Mouse (Mus musculus) midbrain, postnatal 0 days (tissue): ENCODE results near the gene Plekhm2. TPM values are rescaled to one million over a fixed set of nuclear protein-coding genes. Genes with fewer than 3 reads are reported as not detected.
A peak's percentile ranks its signal among the peaks of the same experiment; 100 is the strongest.

Source experiments
- ATAC-seq: fragments of 200-750 bp; cut with Nextera tagmentation; 2 replicates; pipeline ENCODE4 v1.8.0; 2017; ENCODE audit warnings: moderate number of reproducible peaks, mild to moderate bottlenecking, moderate TSS enrichment, moderate library complexity; ENCODE audit not compliant: low FRiP score
- DNase-seq: peaks from one replicate; pipeline ENCODE4 v3.0.0-alpha.2; 2015; ENCODE audit warnings: low spot score
- H3K27ac ChIP-seq: fragments of 300-500 bp; sonication (generic); 2 replicates; pipeline ENCODE4 v1.5.1; 2014; ENCODE audit warnings: low read depth, mild to moderate bottlenecking, low read length, mixed read lengths
- H3K27me3 ChIP-seq: fragments of 300-500 bp; sonication (generic); 2 replicates; pipeline ENCODE4 v1.6.1; 2014; ENCODE audit warnings: low read length, control low read depth, mixed read lengths; ENCODE audit not compliant: insufficient read depth
- H3K36me3 ChIP-seq: fragments of 300-500 bp; sonication (generic); 2 replicates; pipeline ENCODE4 v1.6.1; 2014; ENCODE audit warnings: low read length, control low read depth, mixed read lengths; ENCODE audit not compliant: insufficient read depth
- H3K4me1 ChIP-seq: fragments of 300-500 bp; sonication (generic); 2 replicates; pipeline ENCODE4 v1.6.1; 2014; ENCODE audit warnings: mild to moderate bottlenecking, control low read depth, antibody characterized with exemption, low read length, mixed read lengths; ENCODE audit not compliant: insufficient read depth
- H3K4me2 ChIP-seq: fragments of 300-500 bp; sonication (generic); 2 replicates; pipeline ENCODE4 v1.6.1; 2014; ENCODE audit warnings: low read depth, mild to moderate bottlenecking, low read length, mixed read lengths; ENCODE audit not compliant: poor library complexity, severe bottlenecking
- H3K4me3 ChIP-seq: fragments of 300-500 bp; sonication (generic); 2 replicates; pipeline ENCODE4 v1.5.1; 2014; ENCODE audit warnings: low read depth, mild to moderate bottlenecking, low read length, moderate library complexity
- H3K9ac ChIP-seq: fragments of 300-500 bp; sonication (generic); replicated peaks from 2 replicates; pipeline ENCODE4 v1.6.1; 2014; ENCODE audit warnings: mild to moderate bottlenecking, low read length, moderate library complexity, mixed read lengths; ENCODE audit not compliant: poor library complexity, severe bottlenecking
- H3K9me3 ChIP-seq: fragments of 300-500 bp; sonication (generic); 2 replicates; pipeline ENCODE4 v1.6.1; 2016; ENCODE audit warnings: low read length, control low read depth
- CTCF ChIP-seq: IDR thresholded peaks from 2 replicates; pipeline ENCODE4 v1.5.1; 2016; ENCODE audit warnings: antibody characterized with exemption, mild to moderate bottlenecking
- WGBS: fragments of 180-500 bp; shearing (Covaris S2); extraction: QIAGEN DNeasy Blood & Tissue Kit; methylation state at CpG from one replicate; pipeline ENCODE4 v1.1.7; 2014; 5-methylcytosine and 5-hydroxymethylcytosine counted together
- polyA plus RNA-seq: library from polyadenylated mRNA; unstranded; fragments of >200 nt; fragmentation: Nextera tagmentation; extraction: Ambion mirVana; gene quantifications from 2 replicates; pipeline ENCODE4 v1.2.1, GENCODE M21; 2015
- total RNA-seq: library from RNA; depleted of rRNA; stranded (reverse); fragments of >200 nt; gene quantifications from 2 replicates; pipeline ENCODE4 v1.2.3, GENCODE M21; 2014

Gene Plekhm2
- total and polyA plus RNA-seq, 2 experiments from 2014 or later: 6.9 to 40.0 TPM

DNA sequence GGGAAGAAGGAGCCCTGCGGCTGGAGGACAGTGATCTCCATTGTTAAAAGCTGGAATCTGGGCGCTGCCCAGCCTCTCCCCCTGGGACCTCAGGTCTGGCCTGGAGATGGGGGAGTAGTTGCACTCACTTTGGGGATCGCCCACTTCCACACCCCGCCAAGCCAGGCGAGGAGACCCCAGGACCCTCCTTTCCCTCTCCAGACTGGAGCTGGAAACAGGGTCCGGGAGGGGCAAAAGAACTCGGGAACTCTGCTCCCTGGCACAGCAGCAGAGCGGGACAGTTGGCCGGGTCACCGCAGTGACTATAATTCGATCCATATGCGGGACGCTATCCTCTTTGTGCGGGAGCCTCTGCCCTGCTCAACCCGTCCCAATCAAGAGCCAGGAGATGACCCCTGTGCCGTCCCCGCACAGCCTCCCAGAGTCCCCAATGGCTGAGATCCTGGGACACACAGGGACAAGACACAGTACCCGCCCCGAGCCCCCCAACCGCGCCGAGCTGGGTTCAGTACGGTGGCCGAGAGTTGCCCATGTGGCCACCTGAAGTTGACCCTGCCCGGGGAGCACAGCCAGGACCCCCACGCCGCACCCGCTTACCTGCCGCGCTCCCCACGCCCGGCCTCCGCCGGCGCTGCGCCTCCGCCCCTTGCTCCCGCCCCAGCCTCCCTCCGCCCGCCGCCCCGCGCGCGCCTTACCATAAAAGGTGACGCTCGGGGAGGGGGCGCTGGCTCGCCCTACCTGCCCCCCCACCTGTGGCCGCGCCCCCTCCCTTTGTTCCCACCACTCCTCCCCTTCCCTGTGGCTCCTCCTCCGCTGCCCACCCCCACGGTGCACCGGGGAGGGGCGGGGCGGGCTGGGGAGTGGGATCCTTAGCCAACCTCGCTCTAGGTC lies 65.2 kb downstream of the Plekhm2 start:
- no peaks in the 10 kb centered on the region for H3K27me3 ChIP-seq
- no peaks in the 10 kb centered on the region for H3K9me3 ChIP-seq
- peaks cover 13% of the 10 kb centered on the region; the same call in 1 of the 2 replicates for H3K4me1 ChIP-seq
- peak; percentile 59 for ATAC-seq
- no peak for DNase-seq
- TF ChIP-seq CTCF: no peak
- H3K27ac ChIP-seq: no peak overlapping the region
- peak overlapping the region; percentile 97 for H3K4me2 ChIP-seq
- H3K9ac ChIP-seq: peak overlapping the region; percentile 70
- H3K36me3 ChIP-seq: no peaks in the 10 kb centered on the region
- H3K4me3 ChIP-seq: peak overlapping the region; percentile 61
- WGBS: 0% methylated on average over 35 of the region's 57 CpGs

DNA sequence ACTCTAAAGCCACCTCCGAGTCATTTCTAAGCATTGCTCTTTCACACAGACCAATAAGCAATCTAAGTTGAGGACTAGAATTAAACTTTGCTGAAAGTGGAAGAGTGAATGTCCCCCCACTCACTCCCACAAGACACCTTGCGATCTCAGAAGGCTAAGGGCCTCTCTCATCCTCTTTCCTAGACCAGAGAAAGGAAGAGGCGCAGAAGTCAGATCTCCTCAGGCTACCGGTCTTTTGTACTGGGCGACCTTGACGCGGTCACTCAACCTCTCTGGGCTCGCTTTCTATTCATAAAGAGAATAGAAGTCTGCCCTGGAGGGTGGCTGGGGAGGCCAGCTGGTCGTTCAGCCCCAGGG lies 65.8 kb downstream of the Plekhm2 start:
- Histone ChIP-seq H3K27me3 (no peaks in the 10 kb centered on the region), H3K4me1 (peaks cover 13% of the 10 kb centered on the region; the same call in 1 of the 2 replicates), H3K36me3 (no peaks in the 10 kb centered on the region), H3K27ac (no peak overlapping the region), H3K4me2 (peak overlapping the region; percentile 97), H3K4me3 (peak overlapping the region; percentile 61), H3K9ac (peak overlapping the region; percentile 70), H3K9me3 (no peaks in the 10 kb centered on the region)
- WGBS: 4% methylated on average over 9 of the region's 9 CpGs
- ATAC-seq: no peak
- no peak for DNase-seq
- TF ChIP-seq CTCF: no peak

DNA sequence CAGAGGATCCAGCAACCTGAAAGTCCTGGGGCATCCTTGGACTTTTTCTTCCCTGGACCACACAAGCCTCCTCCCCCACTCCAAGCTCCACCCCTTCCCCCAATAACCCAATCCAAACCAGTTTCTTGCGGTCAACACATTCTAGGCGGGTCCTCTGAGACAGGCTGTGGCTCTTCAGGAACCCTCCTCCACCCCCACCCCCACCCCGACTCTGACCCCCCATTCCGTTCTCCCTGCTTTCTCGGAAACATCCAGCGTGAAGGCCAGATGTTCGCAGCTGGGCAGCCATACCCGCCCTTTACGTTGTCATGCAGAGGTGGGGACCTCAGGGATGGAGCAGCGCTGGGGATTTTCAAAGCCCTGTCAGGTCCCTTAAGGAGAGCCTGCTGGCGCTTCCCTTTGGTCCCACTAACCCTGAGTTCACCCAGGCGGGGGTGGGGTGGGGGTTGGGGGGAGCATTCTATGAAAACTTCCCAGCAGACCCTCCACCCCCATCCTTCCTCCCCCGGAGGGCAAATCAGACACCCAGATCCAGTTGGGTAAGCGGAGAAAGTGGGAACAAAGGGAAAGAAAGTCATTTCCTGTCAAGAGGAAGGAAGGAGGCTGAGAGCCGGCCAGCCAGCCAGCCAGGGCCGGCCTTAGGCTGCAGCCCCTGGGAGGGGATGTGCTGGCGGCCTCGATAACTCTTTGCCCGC lies 66.4 kb downstream of the Plekhm2 start:
- Histone ChIP-seq H3K9ac (peak overlapping the region; percentile 70; the same call in 1 of the 2 replicates), H3K27me3 (no peaks in the 10 kb centered on the region), H3K4me3 (peak overlapping the region; percentile 61), H3K27ac (no peak overlapping the region), H3K4me2 (peak overlapping the region; percentile 97), H3K9me3 (no peaks in the 10 kb centered on the region), H3K4me1 (peaks cover 13% of the 10 kb centered on the region; the same call in 1 of the 2 replicates), H3K36me3 (no peaks in the 10 kb centered on the region)
- no peak for ATAC-seq
- 2% methylated on average over 19 of the region's 19 CpGs for WGBS
- no peak for DNase-seq
- no peak for TF ChIP-seq CTCF

DNA sequence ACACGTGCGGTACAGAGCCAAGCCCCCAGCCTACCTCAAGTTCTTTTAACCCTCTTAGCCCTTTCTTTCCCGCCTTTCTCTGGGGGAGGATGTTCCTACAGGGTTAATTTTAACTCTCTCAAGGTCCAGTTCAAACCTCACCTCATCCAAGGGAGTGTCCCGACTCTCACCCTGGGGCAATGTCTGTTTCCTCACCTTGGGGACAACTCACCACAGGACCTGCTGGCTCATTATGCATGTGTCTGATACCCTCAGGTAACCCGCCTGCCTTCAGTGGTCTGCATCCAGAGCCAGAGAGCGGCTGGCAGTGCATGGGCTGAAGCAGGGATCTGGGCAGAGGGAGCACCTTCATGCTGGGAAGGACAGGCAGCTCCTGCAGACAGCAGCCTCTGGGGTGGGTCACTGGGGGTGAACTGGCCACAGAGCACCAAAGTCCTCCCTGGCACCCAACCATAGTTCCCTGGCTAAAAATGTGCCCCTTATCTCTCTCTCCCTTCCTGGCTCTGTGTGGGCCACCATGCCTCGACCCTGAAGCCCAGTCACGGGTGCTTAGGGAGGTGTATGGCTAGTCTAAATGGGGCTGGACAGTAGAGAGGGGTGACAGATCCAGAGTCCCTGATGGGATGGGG lies 67.9 kb downstream of the Plekhm2 start:
- Histone ChIP-seq H3K9me3 (no peaks in the 10 kb centered on the region), H3K4me3 (no peak overlapping the region), H3K27ac (no peak overlapping the region), H3K9ac (no peak overlapping the region), H3K27me3 (no peaks in the 10 kb centered on the region), H3K36me3 (no peaks in the 10 kb centered on the region), H3K4me1 (peaks cover 13% of the 10 kb centered on the region; the same call in 1 of the 2 replicates), H3K4me2 (no peak overlapping the region)
- no peak for DNase-seq
- 87% methylated on average over 8 of the region's 8 CpGs for WGBS
- no peak for TF ChIP-seq CTCF
- ATAC-seq: no peak

DNA sequence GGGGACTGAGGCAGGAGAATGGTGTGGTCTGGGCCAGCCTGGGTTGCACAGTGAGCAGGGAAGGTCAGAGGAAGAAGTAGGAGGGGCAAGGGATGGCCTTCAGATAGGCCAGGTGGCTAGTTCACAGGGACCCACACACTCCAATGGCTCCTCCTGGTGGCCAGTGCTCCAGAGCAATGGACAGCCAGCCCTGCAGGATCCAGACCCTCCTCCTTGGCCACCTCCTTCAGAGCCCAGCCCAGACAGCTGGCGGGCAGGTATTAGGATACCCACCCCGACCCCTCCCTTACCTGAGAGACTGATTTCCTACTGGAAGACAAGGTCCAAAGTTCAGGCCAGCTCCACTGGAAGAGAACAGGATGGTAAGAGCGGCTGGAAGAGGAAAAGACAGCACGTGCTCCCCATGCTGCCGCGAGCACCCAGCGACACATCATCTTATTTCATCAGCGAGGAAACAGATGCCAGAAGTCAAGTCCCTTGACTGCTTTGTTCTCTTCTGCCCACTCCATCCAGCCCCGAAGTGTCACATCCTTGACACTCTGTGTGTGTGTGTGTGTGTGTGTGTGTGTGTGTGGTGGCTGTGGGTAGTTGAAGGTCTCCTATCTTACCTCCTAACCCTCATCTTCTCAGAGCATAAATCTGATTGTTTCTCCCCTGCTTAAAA lies 69.0 kb downstream of the Plekhm2 start:
- Histone ChIP-seq H3K9me3 (no peaks in the 10 kb centered on the region), H3K9ac (no peak overlapping the region), H3K27me3 (no peaks in the 10 kb centered on the region), H3K27ac (no peak overlapping the region), H3K4me3 (no peak overlapping the region), H3K36me3 (no peaks in the 10 kb centered on the region), H3K4me1 (peaks cover 13% of the 10 kb centered on the region; the same call in 1 of the 2 replicates), H3K4me2 (no peak overlapping the region)
- TF ChIP-seq CTCF: 0 out of 2 replicates have a peak, but pooled peaks have one; percentile 18
- 78% methylated on average over 9 of the region's 9 CpGs for WGBS
- ATAC-seq (no peak), DNase-seq (no peak)
